Mouse (Mus musculus) kidney, postnatal 0 days (tissue): ENCODE data around the gene Rnh1. TPM values are rescaled to one million over a fixed set of nuclear protein-coding genes. Genes with fewer than 3 reads are reported as not detected.

ENCODE experiments used
- ATAC-seq: fragments of 200-750 bp; cut with Nextera tagmentation; replicated peaks from 2 replicates; pipeline ENCODE4 v1.8.0; 2017; ENCODE audit warnings: low read depth, moderate number of reproducible peaks, moderate TSS enrichment, moderate library complexity; ENCODE audit not compliant: low FRiP score
- DNase-seq: peaks from one replicate; pipeline ENCODE4 v3.0.0-alpha.2; 2016; ENCODE audit warnings: low spot score
- H3K27ac ChIP-seq: fragments of 300-500 bp; sonication (generic); 2 replicates; pipeline ENCODE4 v1.5.1; 2014; ENCODE audit warnings: mild to moderate bottlenecking
- H3K27me3 ChIP-seq: fragments of 300-500 bp; sonication (generic); 2 replicates; pipeline ENCODE4 v1.6.1; 2014; ENCODE audit warnings: low read length, mixed read lengths; ENCODE audit not compliant: insufficient read depth
- H3K36me3 ChIP-seq: fragments of 300-500 bp; sonication (generic); 2 replicates; pipeline ENCODE4 v1.6.1; 2014; ENCODE audit warnings: low read length, mixed read lengths; ENCODE audit not compliant: insufficient read depth
- H3K4me1 ChIP-seq: fragments of 300-500 bp; sonication (generic); replicated peaks from 2 replicates; pipeline ENCODE4 v1.6.1; 2014; ENCODE audit warnings: antibody characterized with exemption, low read length, mixed read lengths; ENCODE audit not compliant: insufficient read depth
- H3K4me2 ChIP-seq: fragments of 300-500 bp; sonication (generic); 2 replicates; pipeline ENCODE4 v1.6.1; 2014; ENCODE audit warnings: mild to moderate bottlenecking, low read length, moderate library complexity, mixed read lengths
- H3K4me3 ChIP-seq: fragments of 300-500 bp; sonication (generic); replicated peaks from 2 replicates; pipeline ENCODE4 v1.5.1; 2014; ENCODE audit warnings: low read depth, low read length
- H3K9ac ChIP-seq: fragments of 300-500 bp; sonication (generic); 2 replicates; pipeline ENCODE4 v1.6.1; 2014; ENCODE audit warnings: low read depth, low read length
- H3K9me3 ChIP-seq: fragments of 300-500 bp; sonication (generic); replicated peaks from 2 replicates; pipeline ENCODE4 v1.6.1; 2016; ENCODE audit warnings: low read length, inconsistent platforms, mixed read lengths
- CTCF ChIP-seq: IDR thresholded peaks from 2 replicates; pipeline ENCODE4 v1.5.1; 2016; ENCODE audit warnings: antibody characterized with exemption, low read depth, mild to moderate bottlenecking, moderate library complexity
- WGBS: fragments of 180-500 bp; shearing (Covaris S2); extraction: QIAGEN DNeasy Blood & Tissue Kit; methylation state at CpG from one replicate; pipeline ENCODE4 v1.1.7; 2014; 5-methylcytosine and 5-hydroxymethylcytosine counted together
- polyA plus RNA-seq: library from polyadenylated mRNA; unstranded; fragments of >200 nt; fragmentation: Nextera tagmentation; extraction: Ambion mirVana; gene quantifications from 2 replicates; pipeline ENCODE4 v1.2.1, GENCODE M21; 2015

Gene Rnh1
- polyA plus RNA-seq, 1 experiment from 2014 or later, result 136 TPM

DNA sequence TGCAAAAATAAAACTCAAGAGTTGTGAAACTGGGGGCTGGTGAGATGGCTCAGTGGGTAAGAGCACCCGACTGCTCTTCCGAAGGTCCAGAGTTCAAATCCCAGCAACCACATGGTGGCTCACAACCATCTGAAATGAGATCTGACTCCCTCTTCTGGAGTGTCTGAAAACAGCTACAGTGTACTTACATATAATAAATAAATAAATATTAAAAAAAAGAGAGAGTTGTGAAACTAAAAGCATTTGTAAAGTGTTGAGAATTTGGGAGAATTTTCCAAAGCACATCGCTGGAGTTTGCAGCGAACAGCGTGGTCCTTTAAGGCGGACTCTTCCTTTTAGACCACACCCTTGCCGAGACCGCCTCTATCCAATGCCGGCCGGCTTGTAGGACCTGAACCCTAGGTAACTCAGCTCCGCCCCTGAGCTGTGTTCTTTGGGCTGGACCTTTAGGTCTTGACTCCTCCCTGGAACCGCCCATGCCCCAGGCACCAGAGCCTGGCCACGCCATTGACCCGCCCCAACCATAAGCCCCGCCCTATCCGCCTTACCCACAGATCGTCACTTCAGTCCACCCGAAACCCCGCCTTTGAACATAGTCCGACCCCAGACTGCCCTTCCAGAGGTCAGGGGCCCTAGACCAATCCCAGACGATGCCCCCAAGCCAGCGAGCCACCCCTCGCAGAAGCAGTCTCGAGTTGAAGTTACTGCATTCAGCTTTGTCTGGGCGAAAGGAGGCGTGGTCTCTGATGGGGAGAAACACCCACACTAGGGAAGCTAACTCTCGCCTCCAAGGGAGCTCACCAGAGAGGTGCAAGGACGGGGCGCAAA is 49.8 kb downstream of the Rnh1 start:
- peak overlapping the region; percentile 50 for H3K4me3 ChIP-seq
- peak overlapping the region; percentile 60 for H3K9ac ChIP-seq
- peak; percentile 98 for DNase-seq
- no peak for TF ChIP-seq CTCF
- H3K4me1 ChIP-seq, result no peaks in the 10 kb centered on the region
- H3K36me3 ChIP-seq, result no peaks in the 10 kb centered on the region
- peak overlapping the region; percentile 81 for H3K27ac ChIP-seq
- WGBS, result 1% methylated on average over 29 of the region's 29 CpGs
- H3K9me3 ChIP-seq, result no peaks in the 10 kb centered on the region
- peak overlapping the region; percentile 66 for H3K4me2 ChIP-seq
- H3K27me3 ChIP-seq, result no peaks in the 10 kb centered on the region
- ATAC-seq, result peak; percentile 97

DNA sequence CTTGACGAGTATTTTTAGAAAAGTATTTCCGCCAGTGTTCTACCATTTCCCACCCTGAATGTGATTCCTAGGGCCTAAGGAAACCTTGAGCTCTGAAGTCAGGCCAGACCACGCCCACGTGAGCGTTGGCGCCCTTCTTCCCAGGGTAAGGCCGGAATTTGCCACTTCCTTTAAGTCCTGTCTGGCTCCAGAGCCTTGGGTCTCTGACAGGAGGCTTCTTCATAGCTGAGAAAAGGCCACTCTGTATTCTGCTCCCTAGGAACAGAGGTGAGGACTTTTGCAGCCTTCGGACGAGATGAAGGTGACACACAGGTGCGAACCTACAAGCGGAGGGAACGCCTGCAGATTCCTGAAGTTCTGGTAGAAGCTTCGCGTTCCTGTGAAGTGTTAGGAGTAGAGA is 50.4 kb downstream of the Rnh1 start, which contains the start of gene Ptdss2:
Gene Ptdss2 (plus strand): TSS at position 138 of the 400 bp plus-strand sequence.
- no peak for ATAC-seq
- peak; percentile 44 for DNase-seq
- Histone ChIP-seq H3K27me3 (no peaks in the 10 kb centered on the region), H3K9ac (peak within 1 kb of the TSS; percentile 60), H3K36me3 (no peaks in the 10 kb centered on the region), H3K27ac (peak within 1 kb of the TSS; percentile 81), H3K4me3 (peak within 1 kb of the TSS; percentile 50), H3K9me3 (no peaks in the 10 kb centered on the region), H3K4me2 (peak within 1 kb of the TSS; percentile 66), H3K4me1 (no peaks in the 10 kb centered on the region)
- WGBS, result 45% methylated on average over 14 of the region's 14 CpGs
- no peak for TF ChIP-seq CTCF

DNA sequence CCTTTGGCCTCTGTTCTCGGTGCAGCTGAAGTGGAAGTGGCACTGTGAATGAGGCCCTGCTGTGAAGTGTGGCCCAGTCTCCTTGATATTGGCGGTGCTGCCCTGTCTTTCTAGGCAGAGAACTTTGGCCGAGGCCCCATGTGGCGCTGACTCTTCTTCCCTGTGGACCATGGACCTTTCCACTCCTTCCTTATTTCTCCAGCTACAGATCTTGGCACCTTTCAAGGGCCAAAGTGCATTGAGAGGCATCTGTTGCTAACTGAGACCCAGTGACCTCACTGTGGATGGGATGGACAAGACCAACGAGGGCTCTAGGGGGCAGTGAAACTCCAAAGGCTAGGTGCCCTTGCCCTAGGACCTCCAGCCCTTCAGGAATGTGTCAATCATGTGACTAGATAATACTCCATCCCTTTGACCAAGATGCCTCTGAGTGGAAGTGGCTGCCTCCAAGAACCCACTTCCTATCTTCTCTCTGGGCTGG is 51.6 kb downstream of the Rnh1 start:
- H3K4me3 ChIP-seq, result no peak overlapping the region
- H3K4me1 ChIP-seq, result no peaks in the 10 kb centered on the region
- ATAC-seq, result peak; percentile 48
- H3K27me3 ChIP-seq, result no peaks in the 10 kb centered on the region
- no peaks in the 10 kb centered on the region for H3K36me3 ChIP-seq
- no peak overlapping the region for H3K9ac ChIP-seq
- 76% methylated on average over 5 of the region's 5 CpGs for WGBS
- no peaks in the 10 kb centered on the region for H3K9me3 ChIP-seq
- H3K27ac ChIP-seq, result no peak overlapping the region
- no peak overlapping the region for H3K4me2 ChIP-seq
- peak; percentile 23; the same call in 1 of the 2 replicates for TF ChIP-seq CTCF
- peak; percentile 25 for DNase-seq

DNA sequence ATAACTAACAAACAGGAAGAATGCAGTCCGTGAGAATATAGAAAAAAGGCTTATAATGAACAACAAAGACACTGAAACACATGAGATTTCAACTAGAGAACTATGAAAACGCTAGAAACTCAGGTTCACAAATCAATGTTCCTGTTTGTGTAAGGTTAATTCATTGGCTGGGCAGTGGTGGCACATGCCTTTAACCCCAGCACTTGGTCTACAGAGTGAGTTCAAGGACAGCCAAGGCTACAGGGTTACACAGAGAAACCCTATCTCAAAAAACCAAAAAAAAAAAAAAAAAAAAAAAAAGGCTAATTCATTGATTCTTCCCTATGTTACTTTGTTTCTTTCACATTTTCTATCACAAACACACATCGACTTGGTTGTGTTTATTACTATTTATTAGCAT is 52.1 kb downstream of the Rnh1 start:
- no peak overlapping the region for H3K9ac ChIP-seq
- no peaks in the 10 kb centered on the region for H3K36me3 ChIP-seq
- ATAC-seq, result no peak
- DNase-seq, result no peak
- H3K4me2 ChIP-seq, result no peak overlapping the region
- WGBS, result 68% methylated on average over 3 of the region's 3 CpGs
- H3K4me1 ChIP-seq, result no peaks in the 10 kb centered on the region
- no peaks in the 10 kb centered on the region for H3K27me3 ChIP-seq
- no peak overlapping the region for H3K4me3 ChIP-seq
- H3K27ac ChIP-seq, result no peak overlapping the region
- TF ChIP-seq CTCF, result no peak
- H3K9me3 ChIP-seq, result no peaks in the 10 kb centered on the region

DNA sequence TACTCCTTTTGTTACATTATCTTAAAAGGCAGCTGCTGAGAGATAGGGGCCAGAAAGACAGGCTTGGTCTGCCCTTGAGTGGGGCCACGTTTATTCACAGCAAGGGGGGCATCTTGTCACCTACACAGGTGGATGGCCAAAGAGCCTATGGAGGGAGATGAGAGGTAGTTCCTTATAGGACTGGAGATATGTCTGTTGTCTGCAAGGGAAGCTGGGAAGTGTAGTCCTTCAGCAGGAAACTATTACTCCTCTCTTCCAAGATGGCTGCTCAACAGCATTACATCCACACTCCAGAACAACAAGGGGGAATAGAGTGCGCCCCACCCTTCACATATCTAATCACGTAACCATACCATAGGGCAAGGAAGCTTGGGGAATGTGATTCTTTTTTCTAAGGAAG is 53.2 kb downstream of the Rnh1 start:
- no peaks in the 10 kb centered on the region for H3K27me3 ChIP-seq
- no peak overlapping the region for H3K4me2 ChIP-seq
- H3K27ac ChIP-seq, result no peak overlapping the region
- H3K36me3 ChIP-seq, result no peaks in the 10 kb centered on the region
- H3K9me3 ChIP-seq, result no peaks in the 10 kb centered on the region
- no peak overlapping the region for H3K4me3 ChIP-seq
- DNase-seq (no peak), ATAC-seq (no peak)
- no peak overlapping the region for H3K9ac ChIP-seq
- WGBS, result 79% methylated on average over 3 of the region's 3 CpGs
- no peak for TF ChIP-seq CTCF
- H3K4me1 ChIP-seq, result no peaks in the 10 kb centered on the region

DNA sequence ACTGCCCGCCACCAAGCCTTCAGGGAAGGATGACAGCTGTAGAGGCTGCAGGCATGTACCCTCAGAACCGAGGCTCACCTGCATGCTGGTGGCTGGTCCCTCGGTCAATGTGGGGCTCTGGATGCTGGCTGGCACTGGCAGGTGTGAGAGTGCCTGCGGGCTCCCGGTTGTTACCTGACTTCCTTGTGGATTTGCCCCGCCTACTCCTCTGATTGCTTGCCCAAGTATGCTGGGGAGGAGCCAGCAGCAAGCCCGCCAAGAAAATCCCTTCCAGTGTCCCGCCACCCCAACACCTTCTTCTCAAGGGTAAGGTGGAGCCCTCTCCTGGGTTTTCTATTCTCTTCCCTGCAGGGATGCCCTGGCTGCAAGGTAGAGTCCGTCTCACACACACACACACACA is 55.0 kb downstream of the Rnh1 start, which contains the start of gene Ano9:
Gene Ano9 (minus strand): TSS at position 171 of the 400 bp plus-strand sequence.
- 0 out of 2 replicates have a peak within 1 kb of the TSS, but pooled peaks have one; percentile 18 for H3K9ac ChIP-seq
- ATAC-seq (no peak; the same call in 1 of the 2 replicates), DNase-seq (peak; percentile 28)
- H3K4me2 ChIP-seq, result peak within 1 kb of the TSS; percentile 42
- H3K27me3 ChIP-seq, result no peaks in the 10 kb centered on the region
- no peaks in the 10 kb centered on the region for H3K36me3 ChIP-seq
- H3K9me3 ChIP-seq, result no peaks in the 10 kb centered on the region
- H3K4me1 ChIP-seq, result no peaks in the 10 kb centered on the region
- no peak within 1 kb of the TSS for H3K27ac ChIP-seq
- 14% methylated on average over 9 of the region's 9 CpGs for WGBS
- H3K4me3 ChIP-seq, result no peak within 1 kb of the TSS
- no peak for TF ChIP-seq CTCF
